Mouse (Mus musculus): ENCODE data around the gene Gas2l1. TPM values are rescaled to one million over a fixed set of nuclear protein-coding genes. Genes with fewer than 3 reads are reported as not detected.

The Gas2l1 gene
- polyA plus RNA-seq, 1 experiment from 2014 or later = 36.3 TPM

DNA sequence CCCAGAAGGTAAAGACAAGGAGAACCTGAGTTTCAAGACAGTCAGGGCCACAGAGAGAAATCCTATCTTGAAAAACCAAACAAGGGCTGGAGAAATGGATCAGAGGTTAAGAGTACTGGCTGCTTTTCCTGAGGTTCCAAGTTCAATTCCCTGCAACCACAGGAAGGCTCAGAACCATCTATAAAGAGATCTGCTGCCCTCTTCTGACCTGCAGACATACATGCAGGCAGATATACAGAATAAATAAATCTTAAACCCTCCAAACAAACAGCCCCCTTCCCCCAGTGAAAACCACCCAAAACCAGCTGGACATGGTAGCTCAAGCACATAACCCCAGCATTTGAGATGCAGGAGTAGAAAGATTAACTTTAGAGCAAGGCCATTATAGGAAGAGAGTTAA, 10.6 kb upstream of the Gas2l1 start:
- Histone ChIP-seq H3K4me3 (ENCODE audit: low read depth, low read length) (no peak overlapping the region), H3K36me3 (ENCODE audit: control insufficient read depth, insufficient read depth, low read length) (peaks cover 26% of the 10 kb centered on the region), H3K27ac (ENCODE audit: low read depth, low read length) (no peak overlapping the region), H3K4me2 (ENCODE audit: low read depth, low read length, severe bottlenecking) (no peak overlapping the region), H3K4me1 (replicated peaks; ENCODE audit: control insufficient read depth, insufficient read depth, low read length) (no peaks in the 10 kb centered on the region), H3K27me3 (ENCODE audit: control insufficient read depth, insufficient read depth, low read length) (no peaks in the 10 kb centered on the region), H3K9ac (ENCODE audit: low read length) (no peak overlapping the region), H3K9me3 (ENCODE audit: control insufficient read depth, low read length) (no peaks in the 10 kb centered on the region)
- DNase-seq (ENCODE audit: low spot score) (no peak), ATAC-seq (replicated peaks; ENCODE audit: low FRiP score) (no peak)

DNA sequence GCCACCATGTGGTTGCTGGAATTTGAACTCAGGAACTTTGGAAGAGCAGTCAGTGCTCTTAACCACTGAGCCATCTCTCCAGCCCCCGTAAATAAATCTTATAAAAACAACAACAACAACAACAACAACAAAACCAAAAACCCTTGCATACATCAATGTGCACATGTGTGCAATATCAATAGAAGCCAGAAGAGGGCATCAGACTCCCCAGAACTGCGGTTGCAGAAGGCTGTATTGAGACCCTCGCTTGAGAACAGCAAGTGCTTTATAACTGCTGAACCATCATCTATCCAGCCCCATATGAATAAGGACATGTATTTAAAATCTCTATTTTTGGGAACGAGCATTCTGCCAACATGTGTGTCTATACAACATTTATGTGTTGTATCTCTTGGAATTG, 9.8 kb upstream of the Gas2l1 start:
- H3K27ac ChIP-seq (ENCODE audit: low read depth, low read length) = no peak overlapping the region
- H3K4me2 ChIP-seq (ENCODE audit: low read depth, low read length, severe bottlenecking) = no peak overlapping the region
- H3K27me3 ChIP-seq (ENCODE audit: control insufficient read depth, insufficient read depth, low read length) = no peaks in the 10 kb centered on the region
- peaks cover 29% of the 10 kb centered on the region for H3K36me3 ChIP-seq (ENCODE audit: control insufficient read depth, insufficient read depth, low read length)
- WGBS = 75% methylated on average over 4 of the region's 4 CpGs
- ATAC-seq (replicated peaks; ENCODE audit: low FRiP score) = no peak
- DNase-seq (ENCODE audit: low spot score) = peak; percentile 55
- no peaks in the 10 kb centered on the region for H3K4me1 ChIP-seq (replicated peaks; ENCODE audit: control insufficient read depth, insufficient read depth, low read length)
- no peaks in the 10 kb centered on the region for H3K9me3 ChIP-seq (ENCODE audit: control insufficient read depth, low read length)
- no peak overlapping the region for H3K9ac ChIP-seq (ENCODE audit: low read length)
- H3K4me3 ChIP-seq (ENCODE audit: low read depth, low read length) = no peak overlapping the region

DNA sequence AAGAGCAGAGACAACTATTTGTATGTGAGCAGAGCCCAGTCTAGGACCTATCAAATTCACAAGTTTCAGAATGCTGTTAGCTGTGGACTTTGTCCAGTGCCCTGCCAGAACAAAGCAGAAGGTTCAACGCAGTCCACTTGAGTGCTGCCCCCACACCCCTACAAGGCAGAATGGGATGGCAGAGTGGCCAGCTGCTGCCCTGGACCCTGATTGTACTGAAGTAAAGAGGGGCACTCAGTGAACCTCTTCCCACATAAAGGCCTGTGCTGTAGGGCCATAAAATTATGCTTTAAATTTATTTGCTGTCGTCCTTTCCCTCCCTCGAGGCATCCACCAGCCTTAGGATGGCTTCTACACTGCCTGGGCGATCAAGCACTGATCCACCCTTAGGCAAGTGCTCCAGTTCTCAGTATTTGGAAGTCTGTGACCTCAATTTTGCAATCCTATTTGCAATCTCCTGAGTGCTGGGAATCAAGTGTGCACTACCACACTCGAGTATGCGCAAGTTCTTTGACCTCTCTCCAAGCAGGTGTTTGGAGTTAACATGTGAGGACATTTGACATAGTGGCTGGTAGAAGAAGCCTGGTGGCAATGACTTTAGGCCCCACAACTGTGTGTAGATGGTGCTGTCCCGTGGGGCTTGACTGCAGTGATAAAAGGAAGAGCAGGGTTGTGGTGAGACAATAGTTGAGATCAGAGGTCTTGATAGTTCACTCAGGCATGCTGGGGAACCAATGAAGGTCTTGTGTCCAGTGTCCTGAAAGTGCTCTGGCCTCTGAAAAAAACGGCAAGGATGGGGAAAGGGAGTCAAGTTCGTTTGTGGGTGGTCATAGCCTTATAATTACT, 3.2 kb upstream of the Gas2l1 start:
- Histone ChIP-seq H3K27ac (ENCODE audit: low read depth, low read length) (no peak overlapping the region), H3K9ac (ENCODE audit: low read length) (no peak overlapping the region), H3K4me3 (ENCODE audit: low read depth, low read length) (no peak overlapping the region), H3K27me3 (ENCODE audit: control insufficient read depth, insufficient read depth, low read length) (peaks cover 14% of the 10 kb centered on the region), H3K4me1 (replicated peaks; ENCODE audit: control insufficient read depth, insufficient read depth, low read length) (peaks cover 7% of the 10 kb centered on the region; the same call in 1 of the 2 replicates), H3K36me3 (ENCODE audit: control insufficient read depth, insufficient read depth, low read length) (peaks cover 40% of the 10 kb centered on the region), H3K4me2 (ENCODE audit: low read depth, low read length, severe bottlenecking) (no peak overlapping the region), H3K9me3 (ENCODE audit: control insufficient read depth, low read length) (no peaks in the 10 kb centered on the region)
- 83% methylated on average over 9 of the region's 9 CpGs for WGBS
- ATAC-seq (replicated peaks; ENCODE audit: low FRiP score) (no peak), DNase-seq (ENCODE audit: low spot score) (no peak)

DNA sequence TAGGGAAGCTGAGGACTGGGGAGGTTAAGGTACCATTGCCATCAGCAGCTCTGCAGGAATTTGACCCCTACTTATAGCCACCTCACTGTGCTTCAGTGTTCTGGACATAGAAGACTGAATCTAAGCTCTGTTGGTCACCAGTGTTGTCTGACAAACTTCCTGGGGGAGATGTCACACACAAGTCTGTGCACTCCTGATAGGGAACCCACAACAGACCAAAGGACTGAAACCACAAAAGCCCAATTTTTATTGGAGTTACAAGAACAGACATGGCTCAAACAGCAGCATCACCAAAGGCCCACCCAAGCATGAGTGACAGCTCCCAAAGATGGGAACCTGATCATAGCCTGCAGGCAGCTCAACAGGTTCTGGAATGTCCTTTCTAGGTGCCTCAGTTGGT, 1.9 kb upstream of the Gas2l1 start:
- peaks cover 26% of the 10 kb centered on the region for H3K27me3 ChIP-seq (ENCODE audit: control insufficient read depth, insufficient read depth, low read length)
- H3K4me2 ChIP-seq (ENCODE audit: low read depth, low read length, severe bottlenecking) = no peak overlapping the region
- H3K27ac ChIP-seq (ENCODE audit: low read depth, low read length) = no peak overlapping the region
- DNase-seq (ENCODE audit: low spot score) (no peak), ATAC-seq (replicated peaks; ENCODE audit: low FRiP score) (no peak)
- peaks cover 27% of the 10 kb centered on the region for H3K36me3 ChIP-seq (ENCODE audit: control insufficient read depth, insufficient read depth, low read length)
- H3K9ac ChIP-seq (ENCODE audit: low read length) = no peak overlapping the region
- no peak overlapping the region for H3K4me3 ChIP-seq (ENCODE audit: low read depth, low read length)
- H3K4me1 ChIP-seq (replicated peaks; ENCODE audit: control insufficient read depth, insufficient read depth, low read length) = peaks cover 14% of the 10 kb centered on the region
- no peaks in the 10 kb centered on the region for H3K9me3 ChIP-seq (ENCODE audit: control insufficient read depth, low read length)

DNA sequence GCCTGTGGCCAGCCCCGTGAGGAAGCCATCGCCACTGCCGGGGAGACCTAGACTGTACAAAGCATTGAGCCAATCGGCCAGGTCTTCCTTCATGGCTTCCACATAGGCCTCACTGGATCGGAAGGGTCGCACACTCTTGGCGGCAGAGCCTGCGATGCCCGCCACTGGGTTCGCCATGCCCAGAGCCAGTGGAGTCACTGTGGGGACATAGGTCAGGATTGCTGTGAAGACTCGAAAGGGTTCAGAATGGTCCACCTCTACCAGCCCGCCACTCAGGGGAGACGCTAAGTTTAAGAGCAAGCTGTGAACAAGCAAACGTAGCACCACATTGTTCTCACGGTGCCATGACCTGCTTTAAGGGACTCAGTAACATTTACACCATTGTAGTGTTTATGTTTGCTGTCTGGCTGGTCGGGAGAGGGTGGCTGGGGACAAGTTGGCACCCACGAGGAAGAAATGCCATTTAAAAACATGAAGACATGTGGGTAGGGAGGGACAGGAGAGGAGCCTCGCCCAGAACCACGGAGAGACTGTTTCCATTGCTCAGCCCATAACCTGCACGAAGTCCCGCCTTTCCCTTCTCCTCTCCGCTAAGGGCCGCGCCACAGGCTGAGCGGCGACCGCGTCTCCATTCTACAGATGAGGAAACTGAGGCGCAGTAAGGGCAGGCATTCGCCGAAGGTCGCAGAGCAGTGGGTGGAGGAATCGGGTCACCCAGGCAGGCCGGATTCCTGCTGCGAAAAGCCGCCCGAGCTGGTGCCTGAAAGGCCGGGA, 658 bp downstream of the Gas2l1 start:
- Histone ChIP-seq H3K4me3 (ENCODE audit: low read depth, low read length) (peak overlapping the region; percentile 55), H3K36me3 (ENCODE audit: control insufficient read depth, insufficient read depth, low read length) (peaks cover 12% of the 10 kb centered on the region), H3K27ac (ENCODE audit: low read depth, low read length) (no peak overlapping the region), H3K9ac (ENCODE audit: low read length) (peak overlapping the region; percentile 51), H3K4me2 (ENCODE audit: low read depth, low read length, severe bottlenecking) (peak overlapping the region; percentile 82), H3K9me3 (ENCODE audit: control insufficient read depth, low read length) (no peaks in the 10 kb centered on the region), H3K27me3 (ENCODE audit: control insufficient read depth, insufficient read depth, low read length) (peaks cover 51% of the 10 kb centered on the region), H3K4me1 (replicated peaks; ENCODE audit: control insufficient read depth, insufficient read depth, low read length) (peaks cover 28% of the 10 kb centered on the region)
- ATAC-seq (replicated peaks; ENCODE audit: low FRiP score) (no peak), DNase-seq (ENCODE audit: low spot score) (peak; percentile 50)
- 16% methylated on average over 38 of the region's 38 CpGs for WGBS

DNA sequence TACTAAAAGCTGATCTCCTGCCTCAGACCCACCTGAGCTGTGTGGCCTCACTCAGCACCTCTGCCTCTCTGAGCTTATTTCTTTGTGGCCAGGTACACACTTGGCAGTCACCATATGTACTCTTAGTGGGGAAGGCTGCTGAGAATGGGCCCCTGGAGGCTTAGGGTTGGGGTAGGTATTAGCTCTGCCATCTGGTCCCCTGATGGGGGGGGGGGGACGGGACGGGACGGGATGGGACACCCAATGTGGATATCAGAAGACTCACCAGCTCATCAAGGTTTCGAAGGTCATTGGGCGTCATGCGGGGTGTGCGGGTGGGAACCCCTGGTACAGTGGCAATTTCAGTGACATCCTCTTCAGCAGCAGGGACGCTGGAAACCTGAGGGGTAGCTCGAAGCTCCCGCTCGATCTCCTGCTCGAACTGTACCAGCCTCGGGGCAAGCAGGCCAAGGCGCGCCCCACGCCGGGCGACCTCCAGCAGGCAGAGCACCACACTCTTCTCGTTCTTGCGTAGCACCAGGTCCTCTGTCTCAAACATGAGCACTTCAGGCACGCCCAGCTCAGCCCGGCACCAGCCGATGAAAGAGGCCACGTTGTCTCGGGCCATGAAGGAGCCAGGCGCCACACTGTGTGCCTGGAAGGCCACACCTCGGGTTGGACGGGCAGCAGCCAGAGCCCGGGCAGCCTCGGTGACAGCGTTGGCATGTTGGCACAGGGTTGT, 1.4 kb downstream of the Gas2l1 start:
- ATAC-seq (replicated peaks; ENCODE audit: low FRiP score) = no peak
- Histone ChIP-seq H3K9ac (ENCODE audit: low read length) (peak overlapping the region; percentile 12; the same call in 1 of the 2 replicates), H3K36me3 (ENCODE audit: control insufficient read depth, insufficient read depth, low read length) (peaks cover 5% of the 10 kb centered on the region), H3K4me3 (ENCODE audit: low read depth, low read length) (peak overlapping the region; percentile 55; the same call in 1 of the 2 replicates), H3K27me3 (ENCODE audit: control insufficient read depth, insufficient read depth, low read length) (peaks cover 59% of the 10 kb centered on the region), H3K27ac (ENCODE audit: low read depth, low read length) (no peak overlapping the region), H3K9me3 (ENCODE audit: control insufficient read depth, low read length) (no peaks in the 10 kb centered on the region), H3K4me2 (ENCODE audit: low read depth, low read length, severe bottlenecking) (peak overlapping the region; percentile 82), H3K4me1 (replicated peaks; ENCODE audit: control insufficient read depth, insufficient read depth, low read length) (peaks cover 28% of the 10 kb centered on the region)
- WGBS = 60% methylated on average over 30 of the region's 31 CpGs
- DNase-seq (ENCODE audit: low spot score) = peak; percentile 64

DNA sequence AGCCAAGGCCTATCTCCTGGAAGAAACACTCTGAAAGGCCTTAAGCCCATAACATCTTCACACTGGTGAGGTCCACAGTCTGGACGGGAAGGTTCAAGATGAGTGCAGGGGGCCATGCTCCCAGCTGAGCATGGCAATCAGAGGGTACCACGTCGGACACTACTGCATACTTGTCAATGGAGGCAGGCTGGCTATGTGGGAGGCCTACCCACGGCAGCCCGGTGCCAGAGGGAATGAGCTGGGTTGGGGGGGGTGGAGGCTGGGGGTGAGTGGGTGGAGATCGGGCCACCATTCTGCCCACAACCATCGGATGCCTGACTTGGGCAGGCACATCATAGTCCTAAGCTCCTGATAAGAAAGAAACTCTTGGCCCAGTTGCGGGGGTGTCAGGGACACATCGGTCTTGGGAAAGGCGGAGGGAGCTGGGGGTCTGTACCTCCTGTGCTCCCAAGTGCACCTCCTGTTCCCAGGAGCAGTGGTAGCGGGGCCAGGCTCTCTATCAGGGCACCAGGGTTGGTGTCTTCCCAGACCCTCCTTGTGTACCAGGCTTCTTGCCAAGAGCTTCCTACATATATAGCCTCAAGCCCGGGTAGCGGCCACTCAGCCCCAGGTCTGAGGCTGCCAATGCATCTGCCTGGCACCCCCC, 2.1 kb downstream of the Gas2l1 start:
- peaks cover 31% of the 10 kb centered on the region for H3K4me1 ChIP-seq (replicated peaks; ENCODE audit: control insufficient read depth, insufficient read depth, low read length)
- no peak overlapping the region for H3K4me3 ChIP-seq (ENCODE audit: low read depth, low read length)
- no peak overlapping the region for H3K27ac ChIP-seq (ENCODE audit: low read depth, low read length)
- ATAC-seq (replicated peaks; ENCODE audit: low FRiP score) (no peak), DNase-seq (ENCODE audit: low spot score) (peak; percentile 55)
- no peak overlapping the region for H3K9ac ChIP-seq (ENCODE audit: low read length)
- no peaks in the 10 kb centered on the region for H3K36me3 ChIP-seq (ENCODE audit: control insufficient read depth, insufficient read depth, low read length)
- no peaks in the 10 kb centered on the region for H3K9me3 ChIP-seq (ENCODE audit: control insufficient read depth, low read length)
- 73% methylated on average over 13 of the region's 13 CpGs for WGBS
- H3K27me3 ChIP-seq (ENCODE audit: control insufficient read depth, insufficient read depth, low read length) = peaks cover 63% of the 10 kb centered on the region
- no peak overlapping the region for H3K4me2 ChIP-seq (ENCODE audit: low read depth, low read length, severe bottlenecking)

DNA sequence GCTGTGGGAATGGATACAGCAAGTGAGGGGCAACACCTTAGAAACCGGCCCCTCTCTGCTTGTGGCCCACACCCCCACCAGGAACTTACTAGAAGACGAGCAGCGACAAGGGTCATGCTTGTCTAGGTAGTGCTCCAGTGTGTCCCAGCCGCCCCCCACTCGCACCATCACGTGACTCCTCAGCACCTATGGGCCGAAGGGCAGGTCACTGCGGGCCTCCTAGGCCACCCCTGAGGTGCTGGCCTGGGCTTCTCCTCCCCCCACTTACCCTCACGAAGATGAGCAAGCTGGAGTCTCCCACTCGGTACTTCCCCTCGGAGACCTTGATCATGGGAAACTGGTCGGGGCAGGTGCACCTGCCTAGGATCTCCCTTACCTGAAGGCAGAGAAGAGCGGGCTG, 2.8 kb downstream of the Gas2l1 start:
- Histone ChIP-seq H3K9ac (ENCODE audit: low read length) (no peak overlapping the region), H3K27me3 (ENCODE audit: control insufficient read depth, insufficient read depth, low read length) (peaks cover 70% of the 10 kb centered on the region), H3K4me1 (replicated peaks; ENCODE audit: control insufficient read depth, insufficient read depth, low read length) (peaks cover 37% of the 10 kb centered on the region), H3K27ac (ENCODE audit: low read depth, low read length) (no peak overlapping the region), H3K4me3 (ENCODE audit: low read depth, low read length) (peak overlapping the region; percentile 30), H3K4me2 (ENCODE audit: low read depth, low read length, severe bottlenecking) (peak overlapping the region; percentile 74), H3K9me3 (ENCODE audit: control insufficient read depth, low read length) (no peaks in the 10 kb centered on the region), H3K36me3 (ENCODE audit: control insufficient read depth, insufficient read depth, low read length) (no peaks in the 10 kb centered on the region)
- 12% methylated on average over 13 of the region's 13 CpGs for WGBS
- no peak for ATAC-seq (replicated peaks; ENCODE audit: low FRiP score)
- DNase-seq (ENCODE audit: low spot score) = peak; percentile 65
